Mouse (Mus musculus) small intestine, adult 2 months (tissue): ENCODE results near the gene Gdf9. TPM values are rescaled to one million over a fixed set of nuclear protein-coding genes. Genes with fewer than 3 reads are reported as not detected.
A peak's percentile ranks its signal among the peaks of the same experiment; 100 is the strongest.

Experiments used
- H3K27ac ChIP-seq: fragments of 200-500 bp; 2 replicates; pipeline ENCODE4 v1.5.1; 2012; ENCODE audit warnings: low read depth, low read length, control low read depth, inconsistent platforms; ENCODE audit not compliant: insufficient read depth
- H3K27me3 ChIP-seq: fragments of 200-500 bp; 2 replicates; pipeline ENCODE4 v1.6.1; 2012; ENCODE audit warnings: mild to moderate bottlenecking, moderate library complexity, low read length, inconsistent platforms; ENCODE audit not compliant: control insufficient read depth, insufficient read depth
- H3K36me3 ChIP-seq: fragments of 200-500 bp; 2 replicates; pipeline ENCODE4 v1.6.1; 2012; ENCODE audit warnings: mild to moderate bottlenecking, low read length, control low read depth, inconsistent platforms; ENCODE audit not compliant: control insufficient read depth, insufficient read depth
- H3K4me1 ChIP-seq: fragments of 200-500 bp; 2 replicates; pipeline ENCODE4 v1.6.1; 2012; ENCODE audit warnings: low read length, inconsistent platforms, mixed read lengths; ENCODE audit not compliant: control insufficient read depth, insufficient read depth, insufficient read length
- H3K4me3 ChIP-seq: fragments of 200-500 bp; 2 replicates; pipeline ENCODE4 v1.5.1; 2012; ENCODE audit warnings: low read depth, mild to moderate bottlenecking, control low read depth, inconsistent platforms, low read length, moderate library complexity
- CTCF ChIP-seq: fragments of 200-500 bp; IDR thresholded peaks from 2 replicates; pipeline ENCODE4 v1.5.1; 2012; ENCODE audit warnings: low read depth, mild to moderate bottlenecking, control low read depth, inconsistent platforms, low read length, moderate library complexity, mixed read lengths; ENCODE audit not compliant: insufficient replicate concordance, insufficient read length; ENCODE audit errors: extremely low read depth
- POLR2A ChIP-seq: fragments of 200-500 bp; IDR thresholded peaks from 2 replicates; pipeline ENCODE4 v1.6.1; 2012; ENCODE audit warnings: low read depth, mild to moderate bottlenecking, control low read depth, inconsistent platforms, low read length, moderate library complexity
- WGBS: fragments of 180-500 bp; shearing (Covaris S2); methylation state at CpG from one replicate; pipeline ENCODE4 v1.1.7; 2018; 5-methylcytosine and 5-hydroxymethylcytosine counted together
- polyA plus RNA-seq: library from polyadenylated mRNA; depleted of rRNA; stranded (reverse); fragments of >200 nt; gene quantifications from 2 replicates; pipeline ENCODE4 v1.2.3, GENCODE M21; 2012

Gdf9 gene
- polyA plus RNA-seq, 1 experiment = 1.3 TPM

DNA sequence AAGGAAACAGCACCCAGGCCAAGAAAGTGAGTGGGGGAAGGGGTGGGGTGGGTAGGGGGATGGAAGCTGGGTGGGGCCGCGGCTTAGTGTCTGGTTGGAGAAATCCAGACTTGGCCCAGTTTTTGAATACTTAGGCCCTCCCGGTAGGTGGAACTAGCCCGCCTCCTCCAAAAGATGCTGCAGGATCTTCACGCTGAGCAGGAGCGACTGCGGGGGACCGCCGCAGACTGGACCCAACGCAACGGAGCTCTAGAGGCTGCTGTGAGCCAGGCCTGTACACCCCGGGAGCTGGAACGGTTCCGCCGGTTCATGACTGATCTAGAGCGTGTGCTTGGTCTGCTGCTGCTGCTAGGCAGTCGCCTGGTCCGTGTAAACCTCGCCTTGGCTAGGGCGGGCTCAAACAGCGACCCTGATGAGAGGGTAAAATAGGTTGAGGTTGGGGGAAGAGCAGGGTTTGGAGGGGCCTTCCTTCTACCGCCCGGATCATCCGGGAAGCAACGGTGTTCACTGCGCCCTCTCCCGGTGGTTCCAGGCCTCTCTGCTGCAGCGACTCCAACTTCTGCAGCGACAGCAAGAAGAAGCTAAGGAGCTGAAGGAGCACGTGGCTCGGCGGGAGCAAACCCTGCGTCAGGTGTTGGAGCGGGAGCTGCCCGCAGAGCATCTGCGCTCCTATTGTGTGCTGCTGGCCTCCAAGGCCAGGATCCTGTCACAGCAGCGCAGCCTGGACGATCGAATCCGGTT, 35.6 kb downstream of the Gdf9 start:
- Histone ChIP-seq H3K27ac (no peak overlapping the region), H3K4me1 (no peaks in the 10 kb centered on the region), H3K27me3 (peaks cover 13% of the 10 kb centered on the region), H3K4me3 (peak overlapping the region; percentile 39), H3K36me3 (no peaks in the 10 kb centered on the region)
- TF ChIP-seq POLR2A (no peak), CTCF (peak; percentile 64)
- WGBS = 34% methylated on average over 40 of the region's 40 CpGs

DNA sequence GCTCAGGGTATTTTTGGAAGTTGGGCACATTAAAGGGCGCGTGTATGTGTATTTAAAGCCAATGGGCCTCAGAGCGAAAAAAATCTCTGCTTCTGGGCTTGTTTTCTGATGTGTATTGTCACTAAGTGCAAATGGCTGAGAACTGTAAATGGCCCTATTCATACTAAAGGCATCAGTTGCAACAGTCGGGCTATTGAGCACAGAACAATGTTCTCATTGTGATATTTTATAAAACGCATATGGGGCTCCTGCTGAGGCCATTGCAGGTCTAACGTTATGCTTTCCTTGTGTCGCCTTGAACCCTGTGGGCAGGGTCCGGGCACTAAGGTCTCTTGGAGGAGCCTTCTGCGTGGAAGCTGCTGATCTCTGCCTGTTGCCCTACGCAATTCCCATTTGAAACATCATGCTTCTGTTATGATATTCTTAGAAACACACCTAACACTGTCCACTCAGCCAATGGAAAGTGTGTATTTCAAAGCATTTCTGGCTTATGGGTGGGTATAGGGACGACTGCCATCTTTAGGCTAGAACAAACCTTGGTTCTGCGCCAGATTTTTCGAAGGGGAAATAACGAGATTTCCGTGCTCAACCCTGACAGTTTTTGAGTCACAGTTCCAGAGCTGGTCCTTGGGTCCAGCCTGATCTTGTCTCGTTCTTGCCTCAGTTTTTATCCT, 38.6 kb downstream of the Gdf9 start:
- no peak overlapping the region for H3K4me3 ChIP-seq
- H3K4me1 ChIP-seq = no peaks in the 10 kb centered on the region
- H3K27me3 ChIP-seq = peaks cover 6% of the 10 kb centered on the region; the same call in 1 of the 2 replicates
- no peaks in the 10 kb centered on the region for H3K36me3 ChIP-seq
- no peak overlapping the region for H3K27ac ChIP-seq
- TF ChIP-seq CTCF = no peak
- WGBS = 26% methylated on average over 16 of the region's 16 CpGs

GRCm38 (mm10) chr11:53469968-53470695, 39.3 kb downstream of the Gdf9 start, which contains the start of gene Gm9837:
Gene Gm9837, minus strand, starts transcription at chr11:53470479.
- H3K27ac ChIP-seq = no peak within 1 kb of the TSS
- peaks cover 6% of the 10 kb centered on the region; the same call in 1 of the 2 replicates for H3K27me3 ChIP-seq
- H3K4me1 ChIP-seq = no peaks in the 10 kb centered on the region
- TF ChIP-seq POLR2A (no peak), CTCF (peak; percentile 95)
- H3K4me3 ChIP-seq = no peak within 1 kb of the TSS
- no peaks in the 10 kb centered on the region for H3K36me3 ChIP-seq
- 8% methylated on average over 29 of the region's 29 CpGs for WGBS

GRCm38 (mm10) chr11:53472709-53473108, 41.9 kb downstream of the Gdf9 start:
- TF ChIP-seq CTCF (no peak), POLR2A (no peak)
- Histone ChIP-seq H3K36me3 (no peaks in the 10 kb centered on the region), H3K27me3 (peaks cover 6% of the 10 kb centered on the region; the same call in 1 of the 2 replicates), H3K4me3 (no peak overlapping the region), H3K27ac (no peak overlapping the region), H3K4me1 (no peaks in the 10 kb centered on the region)
- 83% methylated on average over 3 of the region's 3 CpGs for WGBS

DNA sequence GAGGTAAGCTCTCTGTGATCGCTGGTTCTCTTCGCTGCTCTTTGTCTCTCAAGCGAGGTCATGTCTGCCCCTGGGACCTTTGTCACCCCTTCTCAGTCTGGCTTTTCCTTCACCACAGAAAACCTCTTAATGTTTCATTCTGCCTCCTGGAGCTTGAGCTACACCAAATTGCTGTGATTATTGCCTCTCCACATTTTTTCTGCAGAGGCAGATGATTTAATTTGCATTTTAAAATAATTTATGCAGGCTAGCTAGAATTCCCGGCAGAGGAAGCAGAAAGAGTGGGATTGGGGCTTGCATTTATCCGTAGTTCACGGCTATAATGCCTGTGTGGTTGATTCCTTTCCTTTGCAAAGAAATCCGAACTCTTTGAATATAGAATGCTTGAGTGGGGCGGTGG, 44.8 kb downstream of the Gdf9 start:
- Histone ChIP-seq H3K27me3 (peaks cover 6% of the 10 kb centered on the region; the same call in 1 of the 2 replicates), H3K4me3 (no peak overlapping the region), H3K36me3 (no peaks in the 10 kb centered on the region), H3K4me1 (peaks cover 7% of the 10 kb centered on the region), H3K27ac (no peak overlapping the region)
- TF ChIP-seq POLR2A = no peak
- 55% methylated on average over 8 of the region's 8 CpGs for WGBS

DNA sequence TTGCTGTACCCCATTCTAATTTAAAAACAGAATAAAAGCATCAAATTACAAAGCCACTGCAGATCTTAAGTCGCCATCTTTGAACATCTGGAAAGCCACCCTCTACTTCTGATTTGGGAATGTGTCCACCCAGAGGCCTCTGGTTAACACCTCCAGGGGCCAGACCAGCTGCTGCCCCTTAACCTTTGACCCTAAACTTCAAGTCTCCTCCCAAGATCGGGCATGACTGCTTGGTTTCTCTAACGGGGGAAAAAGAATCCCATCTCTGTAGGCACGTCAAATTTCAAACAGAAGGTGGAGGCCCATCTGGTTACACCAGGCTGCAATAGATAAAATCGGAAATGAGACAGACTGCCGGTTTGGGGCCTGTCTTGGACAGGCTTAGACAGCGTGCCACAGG, 47.0 kb downstream of the Gdf9 start:
- TF ChIP-seq POLR2A = no peak
- no peak for TF ChIP-seq CTCF
- Histone ChIP-seq H3K27me3 (no peaks in the 10 kb centered on the region; the same call in 1 of the 2 replicates), H3K4me3 (peak overlapping the region; percentile 79; the same call in 1 of the 2 replicates), H3K36me3 (no peaks in the 10 kb centered on the region), H3K4me1 (peaks cover 7% of the 10 kb centered on the region), H3K27ac (no peak overlapping the region)
- WGBS = 77% methylated on average over 7 of the region's 7 CpGs

DNA sequence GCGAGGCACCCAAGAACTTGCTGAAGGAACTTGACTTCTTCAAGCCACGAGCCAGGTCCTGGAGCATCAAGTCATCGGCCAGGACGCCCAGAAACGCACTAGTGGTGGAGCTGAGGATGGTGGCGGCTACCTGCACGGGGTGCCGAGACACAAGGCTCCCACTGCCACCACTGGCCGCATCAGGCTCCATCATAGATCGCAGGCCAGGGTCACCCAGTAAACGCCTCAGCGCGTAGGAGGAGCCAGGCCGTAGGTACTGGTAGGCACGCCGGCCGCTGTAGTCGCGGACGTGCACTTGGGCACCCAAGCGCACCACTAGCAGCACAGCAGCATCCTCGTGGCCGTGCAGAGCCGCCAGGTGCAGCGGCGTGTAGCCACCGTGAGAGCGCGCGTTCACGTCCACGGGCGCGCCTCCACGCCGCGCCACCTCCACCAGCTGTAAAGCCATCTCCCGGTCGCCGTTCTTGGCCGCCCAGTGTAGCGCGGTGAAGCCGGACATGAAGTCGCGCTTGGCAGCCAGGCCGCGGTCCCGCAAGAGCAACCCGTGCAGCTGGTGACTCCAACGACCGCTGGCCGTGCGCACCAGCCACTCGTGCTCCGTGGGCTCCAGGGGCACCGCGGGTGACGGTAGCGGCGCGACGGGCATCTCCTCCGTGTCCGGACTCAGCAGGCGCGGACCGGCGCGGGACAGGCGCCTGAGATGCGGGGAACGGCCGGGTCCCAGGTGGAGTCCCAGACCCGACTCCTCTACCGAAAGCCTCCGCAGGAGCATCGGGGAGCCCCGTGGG, 47.8 kb downstream of the Gdf9 start:
- 8% methylated on average over 79 of the region's 79 CpGs for WGBS
- TF ChIP-seq CTCF (no peak), POLR2A (0 out of 2 replicates have a peak, but pooled peaks have one; percentile 30)

More for the DNA sequence above, 47.8 kb downstream of the Gdf9 start:
- Histone ChIP-seq H3K27me3 (no peaks in the 10 kb centered on the region; the same call in 1 of the 2 replicates), H3K36me3 (no peaks in the 10 kb centered on the region), H3K27ac (no peak overlapping the region), H3K4me3 (peak overlapping the region; percentile 79), H3K4me1 (peaks cover 12% of the 10 kb centered on the region)
